Mouse (Mus musculus) left cerebral cortex, adult 2 months (tissue): Measurements from ENCODE around the gene Nsd1. TPM values are rescaled to one million over a fixed set of nuclear protein-coding genes. Genes with fewer than 3 reads are reported as not detected.

ENCODE experiments used
- DNase-seq, 2 experiments: peaks; one replicate each; pipeline ENCODE4 v3.0.0; 2021 to 2022; ENCODE audit warnings: low spot score in 2 of 2, mixed read lengths in 1 of 2; ENCODE audit errors: extremely low spot score in 1 of 2
- H3K27ac ChIP-seq: fragments of 200-600 bp; 2 replicates; pipeline ENCODE4 v1.8.1; 2022
- H3K4me3 ChIP-seq: fragments of 200-600 bp; 2 replicates; pipeline ENCODE4 v1.8.1; 2022
- CTCF ChIP-seq: fragments of 200-600 bp; IDR thresholded peaks from 2 replicates; pipeline ENCODE4 v1.8.1; 2022; ENCODE audit warnings: antibody characterized with exemption, mild to moderate bottlenecking, moderate library complexity
- intact Hi-C: fragments of 180-260 bp; cut with DNase I; formaldehyde crosslinking; loops from one replicate; pipeline ENCODE4 v1.15.1; 2025
- total RNA-seq, 2 experiments: library from RNA; stranded (reverse); gene quantifications; 2 replicates each; pipeline ENCODE4 v1.2.3; 2021

Nsd1 gene
- total RNA-seq, 2 experiments from 2014 or later = 116 to 118 TPM

DNA sequence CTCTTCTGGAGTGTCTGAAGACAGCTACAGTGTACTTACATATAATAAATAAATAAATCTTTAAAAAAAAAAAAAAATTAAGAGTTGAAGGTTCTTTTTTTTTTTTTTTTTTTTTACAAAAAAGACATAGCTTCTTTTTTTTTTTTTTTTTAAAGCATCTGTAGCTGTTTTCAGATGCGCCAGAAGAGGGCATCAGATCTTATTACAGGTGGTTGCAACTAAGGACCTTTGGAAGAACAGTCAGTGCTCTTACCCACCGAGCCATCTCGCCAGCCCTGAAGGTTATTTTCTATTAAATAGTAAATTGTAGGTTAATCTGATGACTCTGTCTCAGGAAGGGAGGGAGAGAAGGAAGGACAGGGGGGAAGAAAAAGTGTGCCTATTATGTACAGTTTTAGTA lies 79.3 kb downstream of the Nsd1 start:
- intact Hi-C loops = no loop called here
- Histone ChIP-seq H3K4me3 (no peak overlapping the region), H3K27ac (no peak overlapping the region)
- DNase-seq = no peak
- TF ChIP-seq CTCF = peak; percentile 35

DNA sequence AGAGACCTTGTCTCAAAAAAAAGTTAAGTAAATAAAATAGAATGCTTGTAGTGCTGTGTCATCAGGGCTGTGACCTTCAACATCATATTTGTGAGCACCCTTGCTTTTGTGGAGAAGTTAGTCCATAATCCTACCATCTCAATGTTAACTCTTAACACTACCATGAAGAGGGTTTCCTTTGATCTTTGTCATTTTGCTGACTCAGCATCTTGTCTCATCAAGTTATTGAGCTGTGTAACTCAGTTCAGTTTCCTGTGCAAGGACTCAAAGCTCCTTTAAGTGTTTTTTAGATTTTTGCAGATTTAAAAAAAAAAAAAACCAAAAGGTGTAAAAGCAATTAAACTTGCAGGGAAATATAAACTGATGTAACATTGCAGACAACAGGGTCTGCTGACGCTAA lies 87.2 kb downstream of the Nsd1 start:
- no peak for TF ChIP-seq CTCF
- intact Hi-C loops = no loop called here
- H3K4me3 ChIP-seq = no peak overlapping the region

DNA sequence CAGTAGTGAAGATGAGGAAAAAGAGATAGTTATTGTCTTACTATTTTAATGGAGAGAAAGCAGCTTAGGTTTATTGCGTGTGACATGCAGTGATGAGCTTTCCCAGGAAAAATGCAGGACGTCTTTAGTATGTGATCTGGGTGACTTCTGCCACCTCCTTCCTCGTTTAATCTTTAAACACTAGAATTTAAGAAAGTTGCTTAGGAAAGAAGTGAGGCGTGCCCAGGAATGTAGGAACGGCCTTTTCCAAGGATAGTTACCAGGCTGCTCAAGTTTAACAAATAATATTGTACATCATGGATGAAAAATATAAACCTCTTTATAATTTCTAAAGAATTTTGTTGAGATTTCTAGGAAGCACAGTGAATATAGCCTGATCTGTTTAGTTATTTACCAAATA lies 91.3 kb downstream of the Nsd1 start:
- Histone ChIP-seq H3K4me3 (no peak overlapping the region), H3K27ac (no peak overlapping the region)
- no peak for TF ChIP-seq CTCF
- DNase-seq = no peak
- intact Hi-C loops = loop anchor here (5.0 kb wide), 1 partner anchor 39 kb away; no protein-coding TSS in a partner anchor

More for the DNA sequence above, 87.2 kb downstream of the Nsd1 start:
- no peak overlapping the region for H3K27ac ChIP-seq
- no peak for DNase-seq

- intact Hi-C loops = no loop called here
- no peak overlapping the region for H3K4me3 ChIP-seq
- peak; percentile 36 to 59 for DNase-seq
- no peak for TF ChIP-seq CTCF
- H3K27ac ChIP-seq = peak overlapping the region; percentile 71
These were observed 102.5 kb downstream of the Nsd1 start for GRCm38 (mm10) chr13:55312028-55312630.

DNA sequence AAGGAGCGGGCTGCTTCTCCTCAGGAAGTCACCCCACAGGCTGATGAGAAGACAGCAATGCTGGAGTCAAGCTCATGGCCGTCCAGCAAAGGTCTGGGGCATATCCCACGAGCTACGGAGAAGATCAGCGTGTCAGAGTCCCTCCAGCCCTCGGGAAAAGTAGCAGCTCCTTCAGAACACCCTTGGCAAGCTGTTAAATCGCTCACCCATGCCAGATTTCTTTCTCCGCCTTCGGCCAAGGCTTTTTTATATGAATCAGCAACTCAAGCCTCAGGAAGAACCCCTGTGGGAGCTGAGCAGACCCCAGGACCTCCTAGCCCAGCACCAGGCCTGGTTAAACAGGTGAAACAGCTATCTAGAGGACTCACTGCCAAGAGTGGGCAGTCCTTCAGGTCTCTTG lies 103.5 kb downstream of the Nsd1 start:
- intact Hi-C loops = no loop called here
- DNase-seq = no peak
- no peak for TF ChIP-seq CTCF

GRCm38 (mm10) chr13:55314891-55315412 lies 105.4 kb downstream of the Nsd1 start:
- H3K4me3 ChIP-seq = no peak overlapping the region
- intact Hi-C loops = no loop called here
- DNase-seq = no peak
- no peak for TF ChIP-seq CTCF
- H3K27ac ChIP-seq = no peak overlapping the region

More for the DNA sequence above, 103.5 kb downstream of the Nsd1 start:
- H3K4me3 ChIP-seq = no peak overlapping the region
- H3K27ac ChIP-seq = peak overlapping the region; percentile 71; the same call in 1 of the 2 replicates

GRCm38 (mm10) chr13:55318351-55318750 lies 108.8 kb downstream of the Nsd1 start:
- DNase-seq = no peak
- H3K4me3 ChIP-seq = no peak overlapping the region
- TF ChIP-seq CTCF = no peak
- no peak overlapping the region for H3K27ac ChIP-seq
- intact Hi-C loops = no loop called here

DNA sequence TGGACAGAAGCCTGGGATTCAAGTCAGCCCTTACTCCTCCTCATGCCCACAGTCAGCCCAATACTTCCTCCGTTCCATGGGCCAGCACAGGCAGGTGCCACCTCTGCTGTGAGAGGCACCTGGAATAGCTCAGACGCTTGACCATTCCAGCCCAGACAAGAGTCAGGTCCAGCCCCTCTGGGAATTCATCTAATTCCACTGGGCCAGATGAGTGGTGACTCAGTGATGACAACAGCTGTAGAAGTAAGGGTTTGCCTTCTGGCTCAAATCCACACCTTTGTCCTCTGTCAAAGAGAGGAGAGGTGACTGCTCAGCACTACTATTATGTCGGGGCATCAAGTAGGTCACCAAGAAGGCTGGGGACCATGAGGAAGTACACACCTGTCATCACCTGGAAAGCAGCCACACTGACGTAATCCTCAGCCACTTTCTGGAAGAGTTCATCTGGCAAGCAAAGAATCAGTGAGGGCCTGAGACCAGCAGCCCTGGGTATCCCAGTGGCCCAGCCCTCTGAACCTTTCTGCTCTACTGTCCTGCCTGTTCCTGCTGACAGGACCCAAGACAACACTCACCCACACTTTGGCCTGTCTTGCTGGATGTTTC lies 110.5 kb downstream of the Nsd1 start, which contains the start of gene Prelid1:
Prelid1 (plus strand) TSS at position 570 of the 603 bp plus-strand sequence.
- intact Hi-C loops = no loop called here
- Histone ChIP-seq H3K27ac (peak within 1 kb of the TSS; percentile 83), H3K4me3 (peak within 1 kb of the TSS; percentile 72)
- DNase-seq = no peak
- no peak for TF ChIP-seq CTCF

DNA sequence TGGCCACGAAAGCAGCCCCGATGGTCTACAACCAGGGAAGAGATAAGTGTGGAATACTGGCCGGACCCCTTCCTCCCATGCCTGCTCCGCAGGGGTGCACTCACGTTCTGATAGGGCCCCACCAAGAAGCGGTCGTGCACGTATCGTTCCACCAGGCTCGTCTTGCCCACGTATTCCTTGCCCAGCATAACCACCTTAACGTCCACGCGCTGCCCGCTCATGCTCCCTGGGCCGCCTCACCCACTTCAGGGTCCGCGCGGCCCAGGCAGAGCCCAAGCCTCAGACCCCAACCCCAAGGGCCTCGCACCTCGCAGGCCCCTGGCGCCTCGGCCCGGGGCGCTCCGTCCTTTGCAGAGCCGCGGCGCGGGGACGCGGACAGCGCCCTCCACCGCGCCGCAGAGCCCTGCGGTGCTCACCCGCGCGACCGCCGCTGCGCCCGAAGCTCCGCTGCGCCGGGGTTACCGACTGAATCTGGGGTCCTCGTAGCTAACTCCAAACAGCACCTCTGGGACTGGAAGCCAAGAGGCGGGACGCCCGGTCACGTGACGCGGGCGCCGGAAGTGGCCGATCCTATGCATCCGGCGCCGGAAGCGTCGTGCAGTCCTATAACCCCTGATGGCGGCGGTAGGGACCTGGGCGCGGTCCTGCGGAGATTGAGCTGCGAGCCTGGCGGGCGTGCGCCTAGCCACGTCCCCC lies 112.0 kb downstream of the Nsd1 start, which contains the start of gene Rab24:
Rab24 (minus strand) TSS at position 513 of the 696 bp plus-strand sequence.
- intact Hi-C loops = no loop called here
- H3K27ac ChIP-seq = peak within 1 kb of the TSS; percentile 83
- TF ChIP-seq CTCF = no peak
- peak; percentile 86 to 90 for DNase-seq
- H3K4me3 ChIP-seq = peak within 1 kb of the TSS; percentile 72

DNA sequence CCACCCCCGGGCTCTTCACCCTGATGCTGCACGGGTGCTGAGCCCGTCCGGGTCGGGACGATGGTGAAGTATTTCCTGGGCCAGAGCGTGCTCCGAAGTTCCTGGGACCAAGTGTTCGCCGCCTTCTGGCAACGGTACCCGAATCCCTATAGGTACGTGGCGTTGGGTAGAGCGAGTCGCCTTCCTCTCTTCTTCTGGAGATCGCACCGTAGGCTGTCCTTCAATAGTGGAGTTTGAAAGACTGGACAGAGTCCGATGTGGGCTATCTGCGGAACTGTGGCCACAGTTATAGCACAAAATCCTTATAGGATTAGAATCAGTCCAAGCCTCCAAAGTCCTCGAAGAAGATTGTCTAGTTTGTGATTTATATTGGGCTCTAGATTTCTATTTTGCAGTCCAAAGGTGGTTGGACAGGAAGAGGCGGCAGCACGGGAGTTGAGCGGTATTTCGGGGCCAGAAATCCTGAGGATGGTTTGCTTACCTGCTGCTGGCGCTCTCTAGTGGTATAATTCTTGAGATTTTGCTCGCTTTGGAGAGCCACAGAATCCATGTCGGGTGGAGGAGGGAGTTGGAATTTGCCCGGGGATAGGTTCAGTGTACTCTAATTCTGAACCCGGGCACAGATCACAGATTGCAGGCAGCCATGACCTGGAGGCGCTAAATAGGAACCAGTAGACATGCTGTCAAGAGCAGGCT lies 112.7 kb downstream of the Nsd1 start:
- intact Hi-C loops = no loop called here
- peak overlapping the region; percentile 72 for H3K4me3 ChIP-seq
- peak; percentile 54 for TF ChIP-seq CTCF
- no peak for DNase-seq
- H3K27ac ChIP-seq = peak overlapping the region; percentile 83

- Histone ChIP-seq H3K27ac (no peak overlapping the region; the same call in 1 of the 2 replicates), H3K4me3 (no peak overlapping the region)
- DNase-seq = peak in 1 of 2 experiments; percentile 44
- no peak for TF ChIP-seq CTCF
- intact Hi-C loops = loop anchor here (5.0 kb wide), 3 partner anchors 77 to 192 kb away; no protein-coding TSS in a partner anchor
These were observed 116.0 kb downstream of the Nsd1 start for GRCm38 (mm10) chr13:55325596-55325995.
